Mouse (Mus musculus) testis, adult 2 months (tissue): ENCODE data around the gene Klrb1a.

Experiments
- CTCF ChIP-seq: fragments of 200-500 bp; IDR thresholded peaks from 2 replicates; pipeline ENCODE4 v1.5.1; 2012; ENCODE audit warnings: low read depth, mild to moderate bottlenecking, inconsistent platforms, low read length, moderate library complexity; ENCODE audit not compliant: control insufficient read depth, insufficient read depth, insufficient replicate concordance
- POLR2A ChIP-seq: fragments of 200-500 bp; IDR thresholded peaks from 2 replicates; pipeline ENCODE4 v1.6.1; 2012; ENCODE audit warnings: low read depth, mild to moderate bottlenecking, inconsistent platforms, low read length, moderate library complexity; ENCODE audit not compliant: control insufficient read depth

DNA sequence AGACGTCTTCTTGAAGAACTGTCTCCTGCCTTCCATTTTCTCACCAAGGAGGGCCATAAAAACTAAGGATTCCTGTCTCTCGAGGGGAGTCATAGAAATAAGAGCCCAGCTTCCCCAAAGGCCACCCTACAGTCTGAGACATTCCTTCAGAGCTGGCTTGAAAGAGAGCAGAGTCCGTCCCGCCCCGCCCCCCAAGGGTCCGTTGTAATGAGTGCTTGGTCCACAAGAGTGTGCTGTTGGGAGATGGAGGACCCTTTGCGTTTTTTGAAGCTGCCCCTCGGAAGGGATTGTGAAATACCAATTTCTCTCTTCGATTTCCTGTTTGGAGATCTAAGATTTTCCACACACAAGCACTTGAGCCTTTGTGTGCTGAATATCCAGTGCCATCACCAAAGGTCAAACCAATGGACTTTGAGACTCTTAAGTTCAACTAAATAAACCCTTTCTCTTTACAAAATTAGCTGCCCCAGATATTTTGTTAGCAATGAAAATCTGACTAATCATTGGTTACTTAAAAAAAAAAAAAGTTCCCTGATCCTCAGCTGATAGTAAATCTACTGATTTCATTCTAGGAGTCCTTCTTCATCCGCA lies 39.2 kb downstream of the Klrb1a start:
- TF ChIP-seq CTCF (no peak; the same call in 1 of the 2 replicates), POLR2A (no peak)
